Mouse (Mus musculus) ES-Bruce4 (cell line): ENCODE measurements around the gene Pik3cg. TPM values are rescaled to one million over a fixed set of nuclear protein-coding genes. Genes with fewer than 3 reads are reported as not detected.

Source experiments
- H3K27ac ChIP-seq: 2 replicates; pipeline ENCODE4 v1.5.1; 2012; ENCODE audit warnings: low read length, inconsistent platforms; ENCODE audit not compliant: insufficient read depth
- H3K27me3 ChIP-seq: 2 replicates; pipeline ENCODE4 v1.6.1; 2012; ENCODE audit warnings: mild to moderate bottlenecking, low read length, inconsistent platforms; ENCODE audit not compliant: control insufficient read depth, poor library complexity, insufficient read depth, severe bottlenecking
- H3K36me3 ChIP-seq: 2 replicates; pipeline ENCODE4 v1.6.1; 2012; ENCODE audit warnings: inconsistent platforms, mild to moderate bottlenecking, low read length, moderate library complexity; ENCODE audit not compliant: control insufficient read depth, poor library complexity, insufficient read depth, severe bottlenecking
- H3K4me1 ChIP-seq: one replicate; pipeline ENCODE4 v1.8.1; 2011; ENCODE audit warnings: low read length; ENCODE audit not compliant: control insufficient read depth, insufficient read depth
- H3K4me3 ChIP-seq: 2 replicates; pipeline ENCODE4 v1.5.1; 2011; ENCODE audit warnings: low read depth, mild to moderate bottlenecking, low read length
- H3K9ac ChIP-seq: 2 replicates; pipeline ENCODE4 v1.6.1; 2012; ENCODE audit warnings: low read depth, mild to moderate bottlenecking, inconsistent platforms; ENCODE audit not compliant: poor library complexity, severe bottlenecking
- H3K9me3 ChIP-seq: replicated peaks from 2 replicates; pipeline ENCODE4 v1.6.1; 2012; ENCODE audit warnings: mild to moderate bottlenecking, low read length, inconsistent platforms; ENCODE audit not compliant: control insufficient read depth, poor library complexity, insufficient read depth, severe bottlenecking
- CTCF ChIP-seq: IDR thresholded peaks from one replicate; pipeline ENCODE4 v1.8.1; 2011; ENCODE audit warnings: low read depth, low read length
- EP300 ChIP-seq: IDR thresholded peaks from 2 replicates; pipeline ENCODE4 v1.6.1; 2011; ENCODE audit warnings: low read depth, low read length; ENCODE audit not compliant: insufficient read depth
- POLR2A ChIP-seq: IDR thresholded peaks from one replicate; pipeline ENCODE4 v1.8.1; 2011; ENCODE audit warnings: low read length; ENCODE audit not compliant: insufficient read depth
- polyA plus RNA-seq: library from polyadenylated mRNA; stranded (reverse); fragments of >200 nt; gene quantifications from 2 replicates; pipeline ENCODE4 v1.2.4, GENCODE M21; 2011; ENCODE audit warnings: low read depth; ENCODE audit not compliant: missing spikeins, insufficient read depth, insufficient read length

Gene Pik3cg
- polyA plus RNA-seq, 1 experiment, result 0.21 TPM

GRCm38 (mm10) chr12:32200387-32201069 lies 7.9 kb downstream of the Pik3cg start:
- Histone ChIP-seq H3K9ac (no peak overlapping the region), H3K4me3 (no peak overlapping the region), H3K4me1 (no peaks in the 10 kb centered on the region)

DNA sequence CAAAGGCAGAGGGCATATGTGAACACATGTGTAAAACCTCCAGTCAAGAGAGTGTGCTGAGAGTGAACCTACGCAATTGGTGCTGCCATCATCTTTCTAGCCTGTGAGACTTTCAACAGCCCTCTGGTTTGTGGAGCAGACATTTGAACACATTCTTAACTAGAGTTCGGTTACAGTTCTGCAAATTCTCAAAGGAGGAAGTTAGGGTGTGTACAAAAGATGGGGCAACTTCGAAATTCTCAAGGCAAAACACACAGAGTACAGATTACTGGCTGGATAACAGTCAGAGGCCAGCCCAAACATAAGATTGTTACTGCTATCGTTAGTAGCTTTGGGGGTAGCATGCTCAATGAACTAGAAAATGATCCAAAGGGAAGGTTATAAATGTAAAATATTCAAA lies 9.0 kb downstream of the Pik3cg start:
- Histone ChIP-seq H3K4me1 (no peaks in the 10 kb centered on the region), H3K4me3 (no peak overlapping the region), H3K36me3 (no peaks in the 10 kb centered on the region), H3K9ac (no peak overlapping the region), H3K27ac (no peak overlapping the region), H3K27me3 (no peaks in the 10 kb centered on the region), H3K9me3 (0 out of 2 replicates have a peak, but pooled peaks cover 2% of the 10 kb centered on the region)
- no peak for TF ChIP-seq POLR2A
- TF ChIP-seq EP300, result no peak
- TF ChIP-seq CTCF, result no peak

More at GRCm38 (mm10) chr12:32200387-32201069, 7.9 kb downstream of the Pik3cg start:
- Histone ChIP-seq H3K36me3 (no peaks in the 10 kb centered on the region), H3K9me3 (0 out of 2 replicates have a peak, but pooled peaks cover 2% of the 10 kb centered on the region), H3K27me3 (no peaks in the 10 kb centered on the region), H3K27ac (no peak overlapping the region)
- no peak for TF ChIP-seq POLR2A
- TF ChIP-seq CTCF, result no peak
- TF ChIP-seq EP300, result no peak

DNA sequence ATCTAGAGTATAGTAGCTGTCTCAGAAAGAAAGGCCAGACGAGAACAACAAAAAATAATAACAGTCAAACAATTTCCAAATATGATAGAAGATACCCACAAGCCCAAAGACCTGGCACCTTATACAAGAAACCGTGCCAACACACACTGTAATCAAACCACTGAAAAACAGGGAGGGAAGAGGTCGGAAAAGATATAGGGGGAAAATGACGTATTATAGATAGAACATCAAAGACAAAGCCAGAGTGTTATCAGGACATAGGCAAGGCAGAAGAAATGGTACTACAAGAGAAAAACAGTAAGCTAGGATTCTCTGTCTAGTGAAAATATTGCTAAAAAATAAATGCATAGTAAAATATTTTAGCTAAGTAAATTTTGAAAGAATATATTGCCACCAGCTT lies 10.4 kb downstream of the Pik3cg start:
- TF ChIP-seq CTCF, result no peak
- TF ChIP-seq POLR2A, result no peak
- TF ChIP-seq EP300, result no peak
- 0 out of 2 replicates have a peak, but pooled peaks cover 2% of the 10 kb centered on the region for H3K9me3 ChIP-seq
- H3K27ac ChIP-seq, result no peak overlapping the region
- H3K4me1 ChIP-seq, result no peaks in the 10 kb centered on the region
- H3K4me3 ChIP-seq, result no peak overlapping the region
- H3K27me3 ChIP-seq, result no peaks in the 10 kb centered on the region
- H3K36me3 ChIP-seq, result no peaks in the 10 kb centered on the region
- no peak overlapping the region for H3K9ac ChIP-seq

DNA sequence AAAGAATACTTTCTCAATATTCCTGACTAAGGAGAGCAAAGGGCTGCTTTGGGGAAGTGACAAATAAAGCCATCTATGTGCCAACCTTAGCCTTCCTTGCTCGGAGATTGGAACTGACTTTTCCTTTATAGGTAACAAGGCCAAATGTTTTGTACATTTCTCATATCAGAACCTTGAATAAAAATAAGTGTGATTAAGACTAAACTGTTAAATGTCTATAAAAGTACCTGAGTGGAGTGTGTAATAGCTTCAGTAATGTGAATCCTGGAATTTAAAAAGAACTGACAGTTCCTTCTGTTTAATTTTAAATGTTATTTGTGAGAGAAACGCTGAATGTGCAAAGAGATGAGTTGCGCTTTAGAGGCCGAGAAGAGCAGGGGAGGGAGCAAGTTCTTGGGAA lies 13.5 kb downstream of the Pik3cg start:
- H3K4me3 ChIP-seq, result no peak overlapping the region
- no peaks in the 10 kb centered on the region for H3K27me3 ChIP-seq
- H3K36me3 ChIP-seq, result no peaks in the 10 kb centered on the region
- H3K27ac ChIP-seq, result no peak overlapping the region
- no peak overlapping the region for H3K9ac ChIP-seq
- H3K4me1 ChIP-seq, result no peaks in the 10 kb centered on the region
- 0 out of 2 replicates have a peak, but pooled peaks cover 2% of the 10 kb centered on the region for H3K9me3 ChIP-seq
- TF ChIP-seq CTCF (no peak), EP300 (no peak), POLR2A (no peak)

DNA sequence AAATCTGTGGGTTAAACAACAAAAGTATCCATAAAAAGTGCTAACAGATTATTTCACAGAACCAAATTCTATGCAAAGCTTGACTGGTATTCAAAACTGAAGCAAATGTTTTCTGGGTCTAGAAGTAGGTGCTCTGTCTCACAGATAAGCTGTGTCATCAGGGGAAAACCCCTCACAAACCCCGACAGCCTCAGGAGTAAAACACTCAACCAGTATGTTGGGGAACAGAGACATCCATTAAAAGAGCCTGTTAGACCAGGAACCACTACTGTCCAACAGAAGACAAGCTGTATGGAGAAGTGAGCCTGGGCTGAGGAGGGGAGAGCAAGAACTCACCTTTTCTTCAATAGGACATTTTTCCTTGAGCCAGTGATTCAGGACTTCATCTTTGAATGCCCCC lies 14.1 kb downstream of the Pik3cg start:
- Histone ChIP-seq H3K9me3 (0 out of 2 replicates have a peak, but pooled peaks cover 2% of the 10 kb centered on the region), H3K9ac (no peak overlapping the region), H3K4me3 (no peak overlapping the region), H3K36me3 (no peaks in the 10 kb centered on the region), H3K27me3 (no peaks in the 10 kb centered on the region), H3K27ac (no peak overlapping the region), H3K4me1 (no peaks in the 10 kb centered on the region)
- TF ChIP-seq CTCF (no peak), POLR2A (no peak)

DNA sequence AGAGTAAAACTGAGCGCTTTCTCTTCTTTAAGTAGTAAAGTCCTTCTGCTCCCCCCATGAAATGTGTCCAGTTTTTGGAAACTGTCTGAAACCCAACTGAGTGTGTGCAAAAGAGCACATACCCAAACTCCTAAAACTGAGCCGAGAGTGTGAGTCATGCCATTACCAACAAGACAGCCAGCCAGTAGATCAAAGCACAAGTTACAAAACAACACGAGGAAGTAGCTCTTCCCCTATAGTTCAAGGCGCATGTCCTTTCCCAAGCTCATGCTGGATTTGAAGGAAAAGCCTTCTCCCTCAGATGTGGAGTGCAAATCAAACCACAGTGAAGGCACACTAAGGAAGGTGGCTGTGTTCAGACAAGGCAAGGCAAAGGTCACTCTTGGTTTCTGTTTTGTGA lies 17.5 kb downstream of the Pik3cg start:
- Histone ChIP-seq H3K27ac (no peak overlapping the region), H3K9ac (no peak overlapping the region)
- TF ChIP-seq EP300 (no peak), CTCF (no peak)

More for the DNA sequence above, 17.5 kb downstream of the Pik3cg start:
- Histone ChIP-seq H3K9me3 (no peaks in the 10 kb centered on the region), H3K36me3 (no peaks in the 10 kb centered on the region), H3K4me3 (no peak overlapping the region), H3K27me3 (no peaks in the 10 kb centered on the region), H3K4me1 (no peaks in the 10 kb centered on the region)
